Mouse (Mus musculus): ENCODE data around the gene Rtel1. TPM values are rescaled to one million over a fixed set of nuclear protein-coding genes. Genes with fewer than 3 reads are reported as not detected.

The Rtel1 gene
- polyA plus RNA-seq (2012; rRNA removed) = 10.1 and 13.0 TPM in 2 replicates

GRCm38 (mm10) chr2:181319248-181320102, at the start of gene Rtel1:
Gene Rtel1, plus strand, starts transcription at chr2:181319739.

GRCm38 (mm10) chr2:181287958-181288350, 31.6 kb upstream of the Rtel1 start, which contains the start of gene Gmeb2:
Gene Gmeb2, minus strand, starts transcription at chr2:181288035.

GRCm38 (mm10) chr2:181314080-181314810, 5.3 kb upstream of the Rtel1 start, which contains the start of gene Stmn3:
Gene Stmn3, minus strand, starts transcription at chr2:181314500.

GRCm38 (mm10) chr2:181364860-181365596, 45.5 kb downstream of the Rtel1 start, which contains the start of the genes Zgpat and Arfrp1:
Gene Zgpat, plus strand, starts transcription at chr2:181364928.
Gene Arfrp1, minus strand, starts transcription at chr2:181365404.

GRCm38 (mm10) chr2:181379778-181380177, 60.2 kb downstream of the Rtel1 start, which contains the start of gene Lime1:
Gene Lime1, plus strand, starts transcription at chr2:181380078.

Other genes with a start within 250 kb of the Rtel1 start
- gene Kcnq2, start 184.4 kb upstream of the Rtel1 start, polyA plus RNA-seq (2012; rRNA removed) = 0.27 and 0.38 TPM in 2 replicates
- 9.4 and 9.6 TPM in 2 replicates for gene Eef1a2, start 162.7 kb upstream of the Rtel1 start, polyA plus RNA-seq (2012; rRNA removed)
- 151 and 208 TPM in 2 replicates for gene Ppdpf, start 132.5 kb upstream of the Rtel1 start, polyA plus RNA-seq (2012; rRNA removed)
- 0.48 and 0.65 TPM in 2 replicates for gene Ptk6, start 117.0 kb upstream of the Rtel1 start, polyA plus RNA-seq (2012; rRNA removed)
- 1.0 and 1.5 TPM in 2 replicates for gene Srms, start 106.6 kb upstream of the Rtel1 start, polyA plus RNA-seq (2012; rRNA removed)
- 0.78 and 0.85 TPM in 2 replicates for gene Fndc11, start 99.7 kb upstream of the Rtel1 start, polyA plus RNA-seq (2012; rRNA removed)
- 8.5 and 12.1 TPM in 2 replicates for gene Helz2, start 77.7 kb upstream of the Rtel1 start, polyA plus RNA-seq (2012; rRNA removed)
- 8.8 and 12.7 TPM in 2 replicates for gene Gmeb2, start 31.7 kb upstream of the Rtel1 start, polyA plus RNA-seq (2012; rRNA removed)
- 1.5 and 2.0 TPM in 2 replicates for gene Stmn3, start 5.2 kb upstream of the Rtel1 start, polyA plus RNA-seq (2012; rRNA removed)
- 8.3 and 8.7 TPM in 2 replicates for gene Zgpat, start 45.2 kb downstream of the Rtel1 start, polyA plus RNA-seq (2012; rRNA removed)
- gene Arfrp1, start 45.7 kb downstream of the Rtel1 start, polyA plus RNA-seq (2012; rRNA removed) = 8.8 and 9.6 TPM in 2 replicates
- gene Lime1, start 60.3 kb downstream of the Rtel1 start, polyA plus RNA-seq (2012; rRNA removed) = 58.1 and 58.4 TPM in 2 replicates
- 0.84 and 1.0 TPM in 2 replicates for gene Zbtb46, start 139.7 kb downstream of the Rtel1 start, polyA plus RNA-seq (2012; rRNA removed)
- gene Abhd16b, start 173.5 kb downstream of the Rtel1 start, polyA plus RNA-seq (2012; rRNA removed) = not detected in 2 replicates
- 9.2 and 9.4 TPM in 2 replicates for gene Tpd52l2, start 177.4 kb downstream of the Rtel1 start, polyA plus RNA-seq (2012; rRNA removed)
- gene Dnajc5, start 200.7 kb downstream of the Rtel1 start, polyA plus RNA-seq (2012; rRNA removed) = 14.2 and 15.9 TPM in 2 replicates